Mouse (Mus musculus) kidney, adult 2 months (tissue): ENCODE measurements at regions not wholly inside any gene's neighbourhood (a gene's known extent, or its start where the extent isn't known, plus 50 kb on each side); places are given as distances from the start of the nearest gene placed in this dataset.

Source experiments
- CTCF ChIP-seq: fragments of 200-500 bp; conservative IDR thresholded peaks from 2 replicates; pipeline ENCODE4 v1.5.1; 2011; ENCODE audit warnings: low read depth, mild to moderate bottlenecking, control low read depth, low read length, moderate library complexity, mixed read lengths; ENCODE audit not compliant: insufficient read depth, insufficient read length
- POLR2A ChIP-seq: fragments of 200-500 bp; IDR thresholded peaks from one replicate; pipeline ENCODE4 v1.6.1; 2011; ENCODE audit warnings: low read depth, low read length, control low read depth

- TF ChIP-seq CTCF (no peak), POLR2A (no peak)
Observed at GRCm38 (mm10) chr5:5844312-5844711, 95.2 kb upstream of the Steap1 start.
